Mouse (Mus musculus): ENCODE measurements around the gene Pogz.
"Not testable (repeated sequence)": the region's sequence is repeated elsewhere in the genome, so short reads cannot be mapped to it uniquely, and the experiment has no call there.

Gene Pogz

GRCm38 (mm10) chr3:94915903-94916741 is 78.8 kb downstream of the Pogz start:
- in situ Hi-C loops (cut with MseI, MboI), result no loop called here

- in situ Hi-C loops (cut with MseI, MboI), result no loop called here
Measured at GRCm38 (mm10) chr3:94917816-94918361, 80.5 kb downstream of the Pogz start.

- in situ Hi-C loops (cut with MseI, MboI), result no loop called here
Measured at GRCm38 (mm10) chr3:94918845-94919244, 81.5 kb downstream of the Pogz start.

- in situ Hi-C loops (cut with MseI, MboI), result no loop called here
Measured at GRCm38 (mm10) chr3:94921104-94921503, 83.7 kb downstream of the Pogz start.

GRCm38 (mm10) chr3:94922333-94922732 is 85.0 kb downstream of the Pogz start:
- in situ Hi-C loops (cut with MseI, MboI), result no loop called here

GRCm38 (mm10) chr3:94924688-94925087 is 87.3 kb downstream of the Pogz start:
- in situ Hi-C loops (cut with MseI, MboI), result no loop called here

- in situ Hi-C loops (cut with MseI, MboI), result not testable (repeated sequence)
Measured at GRCm38 (mm10) chr3:94926301-94926736, 89.0 kb downstream of the Pogz start.

GRCm38 (mm10) chr3:94928979-94929378 is 91.6 kb downstream of the Pogz start:
- in situ Hi-C loops (cut with MseI, MboI), result not testable (repeated sequence)

GRCm38 (mm10) chr3:94930386-94931266 is 93.3 kb downstream of the Pogz start:
- in situ Hi-C loops (cut with MseI, MboI), result not testable (repeated sequence)

- in situ Hi-C loops (cut with MseI, MboI), result not testable (repeated sequence)
Measured at GRCm38 (mm10) chr3:94931427-94932082, 94.2 kb downstream of the Pogz start.

Data from mouse trophoblast stem cell (cell line).